Mouse (Mus musculus) hindbrain, embryonic 10.5 days (tissue): ENCODE measurements around the gene Kctd12. TPM values are rescaled to one million over a fixed set of nuclear protein-coding genes. Genes with fewer than 3 reads are reported as not detected.

Experiments used
- DNase-seq: peaks from one replicate; pipeline ENCODE4 v3.0.0-alpha.2; 2017; ENCODE audit warnings: low spot score
- H3K27ac ChIP-seq: fragments of 300-500 bp; sonication (generic); 2 replicates; pipeline ENCODE4 v1.5.1; 2016; ENCODE audit warnings: mild to moderate bottlenecking, moderate library complexity
- H3K27me3 ChIP-seq: fragments of 300-500 bp; sonication (generic); 2 replicates; pipeline ENCODE4 v1.6.1; 2016; ENCODE audit warnings: mild to moderate bottlenecking; ENCODE audit not compliant: poor library complexity, insufficient read depth, severe bottlenecking
- H3K36me3 ChIP-seq: fragments of 300-500 bp; sonication (generic); 2 replicates; pipeline ENCODE4 v1.6.1; 2016; ENCODE audit warnings: mild to moderate bottlenecking, moderate library complexity
- H3K4me1 ChIP-seq: fragments of 300-500 bp; sonication (generic); replicated peaks from 2 replicates; pipeline ENCODE4 v1.6.1; 2016; ENCODE audit warnings: mild to moderate bottlenecking
- H3K4me3 ChIP-seq: fragments of 300-500 bp; sonication (generic); 2 replicates; pipeline ENCODE4 v1.5.1; 2016; ENCODE audit warnings: mild to moderate bottlenecking, moderate library complexity
- H3K9me3 ChIP-seq: fragments of 300-500 bp; sonication (generic); 2 replicates; pipeline ENCODE4 v1.6.1; 2016; ENCODE audit warnings: mild to moderate bottlenecking, moderate library complexity
- WGBS: fragments of 180-500 bp; shearing (Covaris S2); methylation state at CpG from one replicate; pipeline ENCODE4 v1.1.7; 2016; 5-methylcytosine and 5-hydroxymethylcytosine counted together
- polyA plus RNA-seq: library from polyadenylated mRNA; unstranded; fragments of >200 nt; fragmentation: Nextera tagmentation; extraction: Ambion mirVana; gene quantifications from 2 replicates; pipeline ENCODE4 v1.2.1, GENCODE M21; 2016

The Kctd12 gene
- polyA plus RNA-seq, 1 experiment from 2014 or later, result 4.2 TPM

DNA sequence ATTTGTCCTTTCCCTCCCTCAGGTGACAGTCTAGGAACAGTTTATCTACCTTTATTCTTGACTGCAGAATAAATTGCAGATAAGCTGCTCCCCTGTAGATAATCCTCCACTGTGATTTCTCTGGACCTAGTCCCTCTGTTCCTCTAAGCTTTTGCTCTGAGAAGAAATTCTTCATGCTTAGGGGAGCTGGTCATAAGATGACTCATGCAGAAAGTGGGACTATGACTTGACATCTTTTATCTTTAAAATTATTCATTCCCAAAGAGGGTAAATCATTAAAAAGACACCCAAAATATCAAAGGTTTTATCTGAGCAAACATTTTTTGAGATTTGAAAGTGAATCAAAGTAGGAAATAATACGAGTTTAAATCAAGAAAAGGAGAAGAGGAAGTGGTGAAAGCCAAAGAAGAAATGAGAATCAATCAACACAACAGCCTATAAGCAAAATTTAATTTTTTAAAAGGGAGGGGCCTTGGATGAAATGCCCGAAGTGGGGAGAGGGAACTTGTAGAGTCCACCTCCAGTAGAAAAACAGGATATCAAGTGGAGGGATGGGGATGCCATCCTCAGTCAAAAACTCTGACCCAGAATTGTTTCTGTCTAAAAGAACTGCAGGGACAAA, 40.1 kb downstream of the Kctd12 start:
- no peak for DNase-seq
- no peaks in the 10 kb centered on the region for H3K36me3 ChIP-seq
- H3K4me3 ChIP-seq, result no peak overlapping the region
- H3K4me1 ChIP-seq, result no peaks in the 10 kb centered on the region
- WGBS, result 80% methylated on average over 2 of the region's 2 CpGs
- H3K9me3 ChIP-seq, result no peaks in the 10 kb centered on the region
- no peaks in the 10 kb centered on the region for H3K27me3 ChIP-seq
- H3K27ac ChIP-seq, result no peak overlapping the region

- Histone ChIP-seq H3K27me3 (no peaks in the 10 kb centered on the region), H3K4me3 (no peak overlapping the region), H3K36me3 (no peaks in the 10 kb centered on the region), H3K27ac (no peak overlapping the region), H3K9me3 (no peaks in the 10 kb centered on the region), H3K4me1 (no peaks in the 10 kb centered on the region)
- no peak for DNase-seq
- 83% methylated on average over 2 of the region's 2 CpGs for WGBS
Observed at GRCm38 (mm10) chr14:102934878-102935277, 47.6 kb downstream of the Kctd12 start.

DNA sequence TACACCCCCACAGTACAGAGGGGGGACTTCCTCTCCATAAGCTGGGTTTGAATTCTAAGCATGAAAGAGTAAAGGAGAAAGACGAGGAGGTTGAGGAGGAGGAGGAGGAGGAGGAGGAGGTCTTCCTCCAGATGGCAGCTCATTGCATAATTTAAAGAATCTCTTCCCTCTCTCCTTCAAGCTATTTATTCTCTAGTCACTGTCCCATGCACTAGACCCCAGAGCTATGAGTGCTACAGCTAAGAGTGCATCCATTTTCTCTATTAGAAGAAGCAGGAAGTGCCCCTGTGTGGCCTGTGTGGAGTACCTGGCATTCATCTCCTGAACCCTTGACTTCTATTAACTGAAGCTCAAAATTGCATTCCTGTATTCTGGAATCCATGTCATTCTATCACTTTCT, 51.5 kb downstream of the Kctd12 start:
- H3K4me1 ChIP-seq, result 0 out of 2 replicates have a peak, but pooled peaks cover 4% of the 10 kb centered on the region
- no peak overlapping the region for H3K27ac ChIP-seq
- no peak for DNase-seq
- no peaks in the 10 kb centered on the region for H3K9me3 ChIP-seq
- H3K27me3 ChIP-seq, result no peaks in the 10 kb centered on the region
- no peak overlapping the region for H3K4me3 ChIP-seq
- 67% methylated on average over 1 of the region's 1 CpGs for WGBS
- H3K36me3 ChIP-seq, result no peaks in the 10 kb centered on the region

- Histone ChIP-seq H3K27ac (no peak overlapping the region), H3K36me3 (no peaks in the 10 kb centered on the region), H3K4me3 (no peak overlapping the region), H3K9me3 (no peaks in the 10 kb centered on the region), H3K4me1 (0 out of 2 replicates have a peak, but pooled peaks cover 7% of the 10 kb centered on the region), H3K27me3 (no peaks in the 10 kb centered on the region)
- 90% methylated on average over 3 of the region's 3 CpGs for WGBS
- no peak for DNase-seq
Observed at GRCm38 (mm10) chr14:102929545-102929944, 52.9 kb downstream of the Kctd12 start.

GRCm38 (mm10) chr14:102927847-102928466, 54.5 kb downstream of the Kctd12 start:
- Histone ChIP-seq H3K9me3 (no peaks in the 10 kb centered on the region), H3K4me3 (no peak overlapping the region), H3K27ac (no peak overlapping the region), H3K27me3 (no peaks in the 10 kb centered on the region), H3K4me1 (0 out of 2 replicates have a peak, but pooled peaks cover 7% of the 10 kb centered on the region), H3K36me3 (no peaks in the 10 kb centered on the region)
- no peak for DNase-seq
- WGBS, result 88% methylated on average over 5 of the region's 5 CpGs

Other genes starting within 250 kb of the Kctd12 start
- not detected in 2 replicates for gene Acod1, start 64.3 kb upstream of the Kctd12 start, polyA plus RNA-seq
- gene Cln5, start 87.6 kb upstream of the Kctd12 start, polyA plus RNA-seq, result 23.5 and 28.8 TPM in 2 replicates
- gene Fbxl3, start 116.9 kb upstream of the Kctd12 start, polyA plus RNA-seq, result 13.1 and 14.2 TPM in 2 replicates